Mouse (Mus musculus) lung, postnatal 10 days (tissue): ENCODE measurements at regions not wholly inside any gene's neighbourhood (a gene's known extent, or its start where the extent isn't known, plus 50 kb on each side); places are given as distances from the start of the nearest gene placed in this dataset.
A peak's percentile ranks its signal among the peaks of the same experiment; 100 is the strongest.

ENCODE experiments used
- DNase-seq: peaks from one replicate; pipeline ENCODE4 v3.0.0; 2021

GRCm38 (mm10) chr2:34038982-34039381, 151.2 kb upstream of the Mvb12b start:
- no peak for DNase-seq

- no peak for DNase-seq
These were observed 145.5 kb upstream of the Mvb12b start for GRCm38 (mm10) chr2:34033212-34033611.

GRCm38 (mm10) chr2:34031421-34031820, 143.7 kb upstream of the Mvb12b start:
- DNase-seq: no peak

GRCm38 (mm10) chr2:34031001-34031412, 143.3 kb upstream of the Mvb12b start:
- no peak for DNase-seq

GRCm38 (mm10) chr2:34027445-34027844, 139.7 kb upstream of the Mvb12b start:
- peak; percentile 36 for DNase-seq

GRCm38 (mm10) chr2:34026566-34027360, 139.0 kb upstream of the Mvb12b start:
- DNase-seq: peak; percentile 52

GRCm38 (mm10) chr2:34025715-34026360, 138.1 kb upstream of the Mvb12b start:
- DNase-seq: peak; percentile 62

GRCm38 (mm10) chr2:34017142-34017453, 129.4 kb upstream of the Mvb12b start:
- DNase-seq: no peak

GRCm38 (mm10) chr2:34016350-34017141, 128.8 kb upstream of the Mvb12b start:
- no peak for DNase-seq

- DNase-seq: no peak
These were observed 127.9 kb upstream of the Mvb12b start for GRCm38 (mm10) chr2:34015640-34015995.

- DNase-seq: peak; percentile 20
These were observed 127.3 kb upstream of the Mvb12b start for GRCm38 (mm10) chr2:34014868-34015639.

- DNase-seq: no peak
These were observed 122.4 kb upstream of the Mvb12b start for GRCm38 (mm10) chr2:34010166-34010565.

- no peak for DNase-seq
These were observed 120.2 kb upstream of the Mvb12b start for GRCm38 (mm10) chr2:34007916-34008315.

GRCm38 (mm10) chr2:33997106-33997505, 109.4 kb upstream of the Mvb12b start:
- DNase-seq: no peak

- DNase-seq: no peak
These were observed 108.6 kb upstream of the Mvb12b start for GRCm38 (mm10) chr2:33996331-33996730.

- DNase-seq: no peak
These were observed 103.6 kb upstream of the Mvb12b start for GRCm38 (mm10) chr2:33991299-33991698.

- no peak for DNase-seq
These were observed 103.0 kb upstream of the Mvb12b start for GRCm38 (mm10) chr2:33990711-33991110.

- DNase-seq: no peak
These were observed 102.0 kb upstream of the Mvb12b start for GRCm38 (mm10) chr2:33989555-33990370.

- peak; percentile 62 for DNase-seq
These were observed 98.7 kb upstream of the Mvb12b start for GRCm38 (mm10) chr2:33986420-33986819.

GRCm38 (mm10) chr2:33985316-33985715, 97.6 kb upstream of the Mvb12b start:
- no peak for DNase-seq

GRCm38 (mm10) chr2:33983112-33983748, 95.5 kb upstream of the Mvb12b start:
- DNase-seq: no peak

- DNase-seq: no peak
These were observed 94.2 kb upstream of the Mvb12b start for GRCm38 (mm10) chr2:33981936-33982335.
